Mouse (Mus musculus) hindbrain, embryonic 12.5 days (tissue): Measurements from ENCODE around the gene Zdhhc25. TPM values are rescaled to one million over a fixed set of nuclear protein-coding genes. Genes with fewer than 3 reads are reported as not detected.
A peak's percentile ranks its signal among the peaks of the same experiment; 100 is the strongest.

Experiments
- ATAC-seq: fragments of 200-750 bp; cut with Nextera tagmentation; 2 replicates; pipeline ENCODE4 v1.8.0; 2017; ENCODE audit warnings: moderate TSS enrichment; ENCODE audit not compliant: low FRiP score
- H3K27ac ChIP-seq: fragments of 300-500 bp; sonication (generic); 2 replicates; pipeline ENCODE4 v1.5.1; 2016; ENCODE audit warnings: mild to moderate bottlenecking
- H3K27me3 ChIP-seq: fragments of 300-500 bp; sonication (generic); 2 replicates; pipeline ENCODE4 v1.6.1; 2016; ENCODE audit warnings: mild to moderate bottlenecking
- H3K36me3 ChIP-seq: fragments of 300-500 bp; sonication (generic); 2 replicates; pipeline ENCODE4 v1.6.1; 2016; ENCODE audit warnings: mild to moderate bottlenecking
- H3K4me1 ChIP-seq: fragments of 300-500 bp; sonication (generic); 2 replicates; pipeline ENCODE4 v1.6.1; 2016
- H3K4me2 ChIP-seq: fragments of 300-500 bp; sonication (generic); replicated peaks from 2 replicates; pipeline ENCODE4 v1.6.1; 2016; ENCODE audit warnings: mild to moderate bottlenecking
- H3K4me3 ChIP-seq: fragments of 300-500 bp; sonication (generic); 2 replicates; pipeline ENCODE4 v1.5.1; 2016; ENCODE audit warnings: mild to moderate bottlenecking
- H3K9ac ChIP-seq: fragments of 300-500 bp; sonication (generic); 2 replicates; pipeline ENCODE4 v1.6.1; 2016; ENCODE audit warnings: mild to moderate bottlenecking, moderate library complexity
- H3K9me3 ChIP-seq: fragments of 300-500 bp; sonication (generic); replicated peaks from 2 replicates; pipeline ENCODE4 v1.6.1; 2016; ENCODE audit warnings: mild to moderate bottlenecking
- WGBS: fragments of 180-500 bp; shearing (Covaris S2); methylation state at CpG from one replicate; pipeline ENCODE4 v1.1.7; 2016; 5-methylcytosine and 5-hydroxymethylcytosine counted together
- polyA plus RNA-seq: library from polyadenylated mRNA; unstranded; fragments of >200 nt; fragmentation: Nextera tagmentation; extraction: Ambion mirVana; gene quantifications from 2 replicates; pipeline ENCODE4 v1.2.1, GENCODE M21; 2016

Gene Zdhhc25
- polyA plus RNA-seq = not detected in 2 replicates

DNA sequence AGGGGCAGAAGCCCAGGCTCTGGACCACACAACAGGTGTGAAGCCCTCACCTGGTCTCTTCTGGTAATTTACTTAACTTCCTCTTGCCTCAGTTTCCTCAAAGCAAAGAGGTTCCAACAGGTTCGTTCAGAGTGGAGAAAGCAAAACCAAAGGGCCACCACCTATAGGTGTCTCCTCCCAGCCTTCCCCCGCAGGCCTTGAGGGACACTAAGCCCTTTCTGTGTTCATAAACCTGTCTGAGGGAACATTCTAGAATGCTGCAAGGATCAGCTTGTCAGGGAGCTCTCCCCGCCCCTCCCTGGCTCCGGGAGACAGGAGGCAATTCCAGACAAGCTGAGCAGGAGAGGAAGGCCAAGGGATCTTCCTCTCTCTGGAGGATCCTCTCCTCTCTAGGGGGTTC is at the start of gene Zdhhc25:
Gene Zdhhc25, plus strand, starts transcription at position 301 of the 400 bp plus-strand sequence.
- Histone ChIP-seq H3K4me2 (no peak within 1 kb of the TSS), H3K9ac (no peak within 1 kb of the TSS), H3K9me3 (0 out of 2 replicates have a peak, but pooled peaks cover 6% of the 10 kb centered on the region), H3K4me3 (no peak within 1 kb of the TSS), H3K4me1 (no peaks in the 10 kb centered on the region), H3K27me3 (no peaks in the 10 kb centered on the region; the same call in 1 of the 2 replicates), H3K36me3 (no peaks in the 10 kb centered on the region), H3K27ac (no peak within 1 kb of the TSS)
- 90% methylated on average over 4 of the region's 4 CpGs for WGBS
- no peak for ATAC-seq

DNA sequence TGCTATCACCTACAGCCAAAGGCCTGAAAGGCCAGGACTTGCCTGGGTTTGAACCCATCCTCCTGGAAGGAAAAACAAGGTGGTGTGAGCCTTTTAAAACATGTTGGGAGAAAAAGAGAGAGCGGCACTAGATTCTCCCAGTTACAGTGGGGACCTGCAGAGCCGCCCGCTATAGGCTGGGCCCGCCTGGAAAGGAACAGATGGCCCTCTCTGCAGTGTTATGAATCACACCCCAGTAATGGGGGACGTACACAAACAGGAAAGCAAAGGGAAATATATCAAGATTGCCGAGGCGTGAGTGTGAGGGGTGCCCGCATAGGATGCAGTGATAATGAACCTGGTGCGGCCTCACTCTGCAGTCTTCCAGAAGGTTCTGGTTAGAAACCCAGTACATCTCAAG is 47.2 kb upstream of the Zdhhc25 start:
- no peaks in the 10 kb centered on the region for H3K4me1 ChIP-seq
- H3K27ac ChIP-seq = no peak overlapping the region
- 93% methylated on average over 9 of the region's 9 CpGs for WGBS
- no peak overlapping the region for H3K4me3 ChIP-seq
- no peak overlapping the region for H3K4me2 ChIP-seq
- H3K27me3 ChIP-seq = peaks cover 2% of the 10 kb centered on the region; the same call in 1 of the 2 replicates
- ATAC-seq = no peak
- no peak overlapping the region for H3K9ac ChIP-seq
- H3K36me3 ChIP-seq = no peaks in the 10 kb centered on the region
- no peaks in the 10 kb centered on the region for H3K9me3 ChIP-seq

DNA sequence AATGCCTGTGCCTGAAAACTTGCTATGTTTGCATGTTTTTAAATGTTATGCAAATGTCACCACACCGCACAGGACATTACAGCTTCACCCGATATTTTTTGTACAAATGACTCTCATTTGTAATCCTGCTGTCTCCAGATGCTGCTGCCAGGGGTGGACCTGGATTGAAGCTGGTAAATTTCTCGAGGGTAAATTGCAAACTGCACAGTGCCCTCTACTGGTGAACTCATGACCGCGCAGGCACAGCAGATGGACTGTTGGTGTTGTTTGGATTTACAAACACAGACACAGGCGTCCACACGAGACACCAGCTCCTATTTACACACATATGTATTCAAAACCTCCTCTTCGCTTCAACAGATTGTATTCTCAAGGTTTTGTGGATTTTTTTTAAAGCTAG is 44.6 kb upstream of the Zdhhc25 start:
- H3K4me3 ChIP-seq = no peak overlapping the region
- ATAC-seq = no peak
- H3K9ac ChIP-seq = no peak overlapping the region
- no peaks in the 10 kb centered on the region for H3K36me3 ChIP-seq
- WGBS = 19% methylated on average over 8 of the region's 8 CpGs
- peaks cover 2% of the 10 kb centered on the region; the same call in 1 of the 2 replicates for H3K27me3 ChIP-seq
- no peak overlapping the region for H3K27ac ChIP-seq
- H3K4me1 ChIP-seq = peaks cover 6% of the 10 kb centered on the region
- H3K9me3 ChIP-seq = no peaks in the 10 kb centered on the region
- no peak overlapping the region for H3K4me2 ChIP-seq

DNA sequence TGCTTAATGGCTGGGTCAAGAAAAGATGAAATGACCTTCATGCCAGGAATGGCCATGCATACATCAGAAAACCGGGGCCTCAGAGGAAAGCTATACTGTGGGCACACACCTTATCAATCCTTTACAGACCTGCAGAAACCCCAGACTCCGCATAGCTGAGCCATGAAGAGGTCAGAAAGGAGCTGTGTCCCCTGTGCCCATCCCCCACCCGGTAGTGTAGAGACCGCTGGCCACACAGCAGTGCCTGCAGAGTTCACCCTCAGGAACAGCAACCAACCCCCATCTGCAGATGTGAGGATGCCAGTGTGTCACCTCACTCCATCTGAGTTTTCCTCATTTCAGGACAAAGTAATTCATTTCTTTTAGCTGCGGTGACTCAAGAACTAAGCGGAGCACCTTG is 39.5 kb upstream of the Zdhhc25 start:
- H3K27me3 ChIP-seq = peaks cover 2% of the 10 kb centered on the region; the same call in 1 of the 2 replicates
- no peak overlapping the region for H3K9ac ChIP-seq
- no peak overlapping the region for H3K4me2 ChIP-seq
- H3K4me1 ChIP-seq = peaks cover 18% of the 10 kb centered on the region
- WGBS = 57% methylated on average over 6 of the region's 6 CpGs
- 0 out of 2 replicates have a peak overlapping the region, but pooled peaks have one; percentile 12 for H3K27ac ChIP-seq
- H3K4me3 ChIP-seq = no peak overlapping the region
- ATAC-seq = 0 out of 2 replicates have a peak, but pooled peaks have one; percentile 38
- no peaks in the 10 kb centered on the region for H3K36me3 ChIP-seq
- no peaks in the 10 kb centered on the region for H3K9me3 ChIP-seq

DNA sequence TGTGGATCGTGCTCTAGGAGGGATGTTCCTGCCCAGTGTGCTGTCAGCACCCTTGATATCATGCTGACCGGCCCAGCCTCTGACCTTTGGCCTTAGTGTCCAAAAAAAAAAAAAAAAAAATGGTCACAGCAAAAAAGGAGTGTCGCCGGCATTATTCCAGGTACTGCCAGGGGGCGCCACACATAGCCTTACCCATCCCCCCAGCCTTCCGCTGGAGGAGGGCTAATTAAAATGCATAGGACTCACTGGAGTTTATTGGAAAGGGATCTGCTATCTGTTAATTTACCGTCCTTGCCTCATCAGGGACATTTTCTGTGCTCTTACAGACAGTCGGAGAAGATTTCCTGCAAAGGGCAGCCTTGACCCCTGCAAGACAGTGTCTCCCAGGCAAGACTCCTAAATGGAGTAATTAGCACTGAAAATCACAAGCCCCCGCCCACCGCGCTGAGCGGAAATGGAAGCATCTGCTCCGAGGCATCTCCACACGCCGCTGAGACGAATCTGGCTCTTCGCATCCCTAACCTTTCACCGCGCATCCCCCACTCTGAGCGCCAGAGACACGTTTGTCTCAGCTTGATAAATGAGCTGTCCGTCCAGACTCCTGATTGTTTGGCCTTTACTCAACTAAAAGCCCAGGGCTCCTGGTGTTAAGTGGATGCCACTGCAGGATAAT is 38.9 kb upstream of the Zdhhc25 start:
- peak overlapping the region; percentile 35; the same call in 1 of the 2 replicates for H3K27ac ChIP-seq

DNA sequence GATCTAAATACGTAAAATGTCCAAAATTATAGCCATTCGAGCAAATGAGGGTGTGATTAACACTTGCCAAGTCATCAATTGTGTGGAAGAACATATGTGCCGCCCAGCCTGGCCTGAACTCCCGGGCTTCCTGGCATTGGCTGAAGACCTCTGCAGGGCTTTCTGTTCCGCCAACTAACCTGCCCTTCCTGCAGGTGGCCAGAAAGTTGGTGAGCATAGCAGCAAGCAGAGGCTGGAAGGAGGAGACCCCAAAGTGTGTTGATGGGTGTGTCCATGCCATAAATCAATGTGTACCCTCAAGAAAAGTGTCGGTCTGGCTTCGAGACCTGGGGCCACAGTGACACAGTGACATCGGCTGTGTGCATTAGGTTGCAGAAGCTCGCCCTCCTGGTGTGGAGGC is 34.8 kb upstream of the Zdhhc25 start:
- H3K4me1 ChIP-seq = peaks cover 14% of the 10 kb centered on the region
- H3K27me3 ChIP-seq = no peaks in the 10 kb centered on the region
- WGBS = 86% methylated on average over 9 of the region's 9 CpGs
- H3K4me3 ChIP-seq = no peak overlapping the region
- H3K27ac ChIP-seq = no peak overlapping the region
- H3K36me3 ChIP-seq = no peaks in the 10 kb centered on the region
- H3K9me3 ChIP-seq = no peaks in the 10 kb centered on the region
- no peak overlapping the region for H3K4me2 ChIP-seq
- ATAC-seq = no peak
- H3K9ac ChIP-seq = no peak overlapping the region

More for the DNA sequence above, 38.9 kb upstream of the Zdhhc25 start:
- Histone ChIP-seq H3K27me3 (peaks cover 2% of the 10 kb centered on the region; the same call in 1 of the 2 replicates), H3K9ac (no peak overlapping the region), H3K9me3 (no peaks in the 10 kb centered on the region), H3K4me1 (peaks cover 18% of the 10 kb centered on the region), H3K4me3 (0 out of 2 replicates have a peak overlapping the region, but pooled peaks have one; percentile 12), H3K36me3 (no peaks in the 10 kb centered on the region), H3K4me2 (peak overlapping the region; percentile 37)
- peak; percentile 60 for ATAC-seq
- WGBS = 3% methylated on average over 22 of the region's 22 CpGs

DNA sequence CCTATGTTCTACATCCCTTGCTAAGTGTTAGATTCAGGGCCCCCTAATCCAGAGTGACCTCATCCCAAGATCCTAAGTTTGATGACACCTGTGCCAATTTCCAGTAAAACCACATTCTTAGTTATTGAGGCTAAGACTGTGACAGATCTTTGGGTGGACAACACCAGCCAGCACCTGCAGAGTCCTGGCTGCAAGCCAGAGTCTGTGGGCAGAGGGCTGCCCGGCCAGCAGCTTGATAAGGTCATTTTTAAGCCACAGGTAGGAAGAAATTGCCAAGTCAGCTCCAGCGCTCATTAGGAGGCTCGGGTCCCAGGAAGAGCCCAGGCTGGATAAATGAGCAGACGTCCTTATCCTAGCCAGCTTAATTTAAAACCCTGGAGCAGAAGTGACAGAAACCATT is 34.3 kb upstream of the Zdhhc25 start:
- WGBS = 72% methylated on average over 4 of the region's 4 CpGs
- Histone ChIP-seq H3K9ac (no peak overlapping the region), H3K36me3 (no peaks in the 10 kb centered on the region), H3K4me2 (no peak overlapping the region), H3K9me3 (no peaks in the 10 kb centered on the region), H3K4me3 (no peak overlapping the region), H3K27me3 (no peaks in the 10 kb centered on the region), H3K27ac (no peak overlapping the region), H3K4me1 (peaks cover 9% of the 10 kb centered on the region)
- ATAC-seq = no peak

DNA sequence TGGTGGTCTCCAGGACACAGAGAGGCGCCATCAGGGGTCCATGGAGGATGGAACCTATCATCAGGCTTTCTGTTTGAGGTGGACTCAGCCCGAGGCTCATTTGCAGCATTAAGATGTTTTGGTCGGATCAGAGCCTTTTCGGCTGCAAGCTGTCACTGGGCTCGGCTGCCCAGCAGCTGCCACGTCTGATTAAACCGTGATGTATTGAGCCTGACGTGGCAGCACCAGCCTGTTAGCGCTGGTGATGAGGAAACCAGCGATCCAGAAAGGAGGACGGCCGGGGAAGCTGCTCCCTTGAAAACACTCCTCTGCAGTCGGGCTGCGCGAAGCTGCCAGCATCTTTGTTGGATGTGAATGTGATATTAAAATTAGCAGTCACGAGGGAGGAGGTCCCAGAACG is 29.4 kb upstream of the Zdhhc25 start:
- Histone ChIP-seq H3K9ac (no peak overlapping the region), H3K27me3 (no peaks in the 10 kb centered on the region), H3K4me1 (no peaks in the 10 kb centered on the region), H3K9me3 (no peaks in the 10 kb centered on the region), H3K4me2 (no peak overlapping the region), H3K4me3 (no peak overlapping the region), H3K27ac (0 out of 2 replicates have a peak overlapping the region, but pooled peaks have one; percentile 44), H3K36me3 (no peaks in the 10 kb centered on the region)
- ATAC-seq = 0 out of 2 replicates have a peak, but pooled peaks have one; percentile 38
- WGBS = 54% methylated on average over 17 of the region's 17 CpGs

DNA sequence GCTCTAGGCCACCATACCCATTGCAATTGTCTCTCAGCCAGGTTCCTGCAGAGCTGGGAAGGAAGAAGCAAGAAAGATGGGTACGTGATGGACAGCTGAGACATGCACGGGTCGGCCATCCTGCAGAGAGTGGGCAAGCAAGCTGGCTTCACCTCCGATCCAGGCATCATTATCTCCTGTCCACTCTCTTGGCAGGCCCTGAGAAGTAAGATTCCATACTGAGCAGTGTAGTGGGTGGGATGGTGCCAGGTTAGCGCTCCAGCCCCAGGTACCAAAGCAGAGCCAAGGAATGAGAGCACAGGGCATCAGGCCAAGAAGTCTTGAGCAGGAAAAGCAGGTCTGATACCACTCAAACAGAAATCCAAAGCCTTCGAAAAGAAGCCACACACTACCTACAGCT is 20.6 kb upstream of the Zdhhc25 start:
- ATAC-seq = no peak
- Histone ChIP-seq H3K27ac (no peak overlapping the region), H3K27me3 (no peaks in the 10 kb centered on the region), H3K4me1 (no peaks in the 10 kb centered on the region), H3K9me3 (no peaks in the 10 kb centered on the region), H3K36me3 (no peaks in the 10 kb centered on the region), H3K9ac (no peak overlapping the region), H3K4me2 (no peak overlapping the region), H3K4me3 (no peak overlapping the region)
- 92% methylated on average over 6 of the region's 6 CpGs for WGBS

DNA sequence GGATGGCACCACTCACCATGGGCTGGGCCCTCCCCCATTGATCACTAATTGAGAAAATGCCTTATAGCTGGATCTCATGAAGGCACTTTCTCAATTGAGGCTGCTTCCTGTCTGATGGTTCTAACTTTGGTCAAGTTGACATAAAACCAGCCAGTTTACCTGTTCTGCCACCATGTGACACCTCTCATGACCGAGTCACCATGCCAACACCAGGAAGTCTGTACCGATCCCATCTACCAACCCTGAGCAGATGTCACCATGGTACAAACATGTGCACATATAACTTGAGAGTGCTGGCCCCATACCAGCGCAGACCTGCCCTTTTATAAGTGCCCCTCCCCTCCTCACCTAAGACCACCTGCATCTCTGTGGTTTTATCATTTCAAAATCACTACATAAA is 2.4 kb downstream of the Zdhhc25 start:
- H3K27ac ChIP-seq = no peak overlapping the region
- H3K9ac ChIP-seq = no peak overlapping the region
- H3K9me3 ChIP-seq = 0 out of 2 replicates have a peak, but pooled peaks cover 2% of the 10 kb centered on the region
- no peak overlapping the region for H3K4me2 ChIP-seq
- H3K4me1 ChIP-seq = no peaks in the 10 kb centered on the region
- WGBS = 93% methylated on average over 3 of the region's 3 CpGs
- no peak for ATAC-seq
- no peak overlapping the region for H3K4me3 ChIP-seq
- H3K27me3 ChIP-seq = no peaks in the 10 kb centered on the region; the same call in 1 of the 2 replicates
- no peaks in the 10 kb centered on the region for H3K36me3 ChIP-seq

GRCm38 (mm10) chr15:88603091-88603732 is 3.1 kb downstream of the Zdhhc25 start:
- Histone ChIP-seq H3K27me3 (no peaks in the 10 kb centered on the region; the same call in 1 of the 2 replicates), H3K4me3 (no peak overlapping the region), H3K36me3 (no peaks in the 10 kb centered on the region), H3K4me2 (no peak overlapping the region), H3K9me3 (0 out of 2 replicates have a peak, but pooled peaks cover 2% of the 10 kb centered on the region), H3K4me1 (no peaks in the 10 kb centered on the region), H3K9ac (no peak overlapping the region), H3K27ac (no peak overlapping the region)
- no peak for ATAC-seq
- 77% methylated on average over 9 of the region's 9 CpGs for WGBS

- ATAC-seq = no peak
- no peak overlapping the region for H3K9ac ChIP-seq
- 72% methylated on average over 1 of the region's 1 CpGs for WGBS
These were observed 3.6 kb downstream of the Zdhhc25 start for GRCm38 (mm10) chr15:88603733-88604119.

More at GRCm38 (mm10) chr15:88603733-88604119, 3.6 kb downstream of the Zdhhc25 start:
- Histone ChIP-seq H3K27ac (no peak overlapping the region), H3K4me2 (no peak overlapping the region), H3K4me3 (no peak overlapping the region), H3K4me1 (no peaks in the 10 kb centered on the region), H3K27me3 (no peaks in the 10 kb centered on the region; the same call in 1 of the 2 replicates), H3K36me3 (no peaks in the 10 kb centered on the region), H3K9me3 (0 out of 2 replicates have a peak, but pooled peaks cover 2% of the 10 kb centered on the region)
